In the genomic region with DNA sequence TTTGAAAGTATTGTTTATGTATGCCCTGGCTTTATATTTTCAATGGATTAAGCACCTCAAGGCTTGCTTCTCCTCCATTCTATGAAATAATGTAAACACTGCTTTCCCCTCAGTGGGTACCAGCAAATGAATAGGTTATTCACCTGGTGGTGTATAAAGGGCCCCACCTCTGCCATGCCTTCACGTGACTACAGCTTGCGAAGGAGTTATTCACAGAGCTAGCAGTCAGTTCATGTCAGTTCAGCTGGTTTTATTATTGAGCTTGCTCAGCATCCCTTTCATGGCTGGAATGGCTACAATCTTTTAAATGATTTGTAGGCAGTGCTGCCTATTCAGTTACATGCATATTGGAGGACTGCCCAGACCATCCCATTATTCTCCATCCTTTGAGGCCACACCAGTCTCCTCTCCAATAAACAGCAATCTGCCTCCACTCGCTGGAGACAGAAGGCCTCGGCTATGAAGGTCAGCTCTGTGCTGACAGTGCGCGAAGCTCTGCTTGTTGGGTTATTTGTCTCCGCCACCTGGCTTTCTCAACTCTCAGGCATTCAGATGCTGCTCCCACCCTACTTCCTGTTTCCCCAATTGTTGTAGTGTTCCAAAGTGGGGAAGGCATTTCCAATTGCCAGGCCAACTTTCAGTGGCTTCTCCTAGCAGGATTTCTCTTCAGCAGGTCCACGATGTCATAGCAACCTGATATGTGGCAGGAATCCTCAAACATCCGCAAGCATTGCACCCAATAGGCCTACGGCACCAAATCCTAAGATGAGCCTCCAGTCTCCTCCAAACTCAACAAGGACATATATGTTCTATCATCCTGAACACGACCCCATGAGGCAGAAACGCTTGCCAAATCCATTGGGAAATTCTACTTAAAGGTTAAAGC, we compare ENCODE assay signal across 9 mouse cellular contexts. TPM values are rescaled to one million over a fixed set of nuclear protein-coding genes. Genes with fewer than 3 reads are reported as not detected.
DNase-seq lines count a peak whose midpoint lies in the region; ATAC-seq lines count a peak whose summit lies in the region.
"Had no signal": no experiment of that assay in that cellular context is flagged by ENCODE, and none has a peak within 500 bp of the region (broad histone marks: within the 10 kb centered on the region; RNA-seq: fewer than 3 reads in every experiment).

No protein-coding gene starts in this region.

- peak overlapping the region; percentile 74 for H3K27ac ChIP-seq in kidney, embryonic 15.5 days
- H3K27ac ChIP-seq: macrophage had no signal

- H3K27me3 ChIP-seq in kidney, embryonic 15.5 days = no peaks in the 10 kb centered on the region

- DNase-seq in adrenal gland, postnatal 10 days = peak; percentile 26
- DNase-seq in adrenal gland, postnatal 25 days = no peak
- no peak for DNase-seq in kidney, adult 8-10 months
- peak; percentile 47 for DNase-seq in brain, embryonic 18.5 days (ENCODE audit: low read depth, low spot score)
- DNase-seq in layer of hippocampus, adult 9-11 months = peak; percentile 20
- DNase-seq in thymus, postnatal 36 days = no peak

- ATAC-seq in kidney, embryonic 15.5 days (replicated peaks; ENCODE audit: low FRiP score) = peak; percentile 52; the same call in 1 of the 2 replicates
- ATAC-seq in activated CD4-positive, CD25-positive, alpha-beta regulatory T cell, adult 4 months = no peak

- no peak overlapping the region for H3K4me3 ChIP-seq in kidney, embryonic 15.5 days (replicated peaks)

- no peaks in the 10 kb centered on the region for H3K36me3 ChIP-seq in kidney, embryonic 15.5 days

- H3K4me1 ChIP-seq in kidney, embryonic 15.5 days = peaks cover 23% of the 10 kb centered on the region

- H3K4me2 ChIP-seq in kidney, embryonic 15.5 days = no peak overlapping the region

- H3K9me3 ChIP-seq in kidney, embryonic 15.5 days (replicated peaks) = no peaks in the 10 kb centered on the region

- H3K9ac ChIP-seq in kidney, embryonic 15.5 days = no peak overlapping the region

- WGBS in kidney, embryonic 15.5 days = 57% methylated on average over 12 of the region's 12 CpGs

RNA-seq across cellular contexts. Expression of gene Tril, which starts 34.6 kb away (rescaled TPM):
- total RNA-seq in adrenal gland, postnatal 10 days (2021) = 10 to 100 TPM; 14.2 to 17.8 TPM
- total RNA-seq in adrenal gland, postnatal 25 days (2021) = 6.3 and 8.1 TPM in 2 replicates
- 88.9 and 93.8 TPM in 2 replicates for polyA plus RNA-seq in kidney, embryonic 15.5 days (2015; fragmentation: Nextera tagmentation; extraction: Ambion mirVana)
- not detected for polyA plus RNA-seq in activated CD4-positive, CD25-positive, alpha-beta regulatory T cell, adult 4 months (2017; shearing (Covaris generic))
- polyA plus RNA-seq: macrophage had no signal

Comparison
In these comparisons a context has a peak if more than half of its experiments do, and no peak if none do; other contexts are left out.
1. DNase-seq: peak in adrenal gland, postnatal 10 days (single experiment), brain, embryonic 18.5 days (single experiment) and layer of hippocampus, adult 9-11 months (single experiment); none in adrenal gland, postnatal 25 days (single experiment), kidney, adult 8-10 months (0 of 2) and thymus, postnatal 36 days (0 of 2).